In genomic region chr19:10286458-10286872, GRCm38 (mm10) we compare ENCODE assay signal across 16 mouse cellular contexts. TPM values are rescaled to one million over a fixed set of nuclear protein-coding genes. Genes with fewer than 3 reads are reported as not detected.
DNase-seq lines count a peak whose midpoint lies in the region; ATAC-seq lines count a peak whose summit lies in the region.
"Had no signal": no experiment of that assay in that cellular context is flagged by ENCODE, and none has a peak within 500 bp of the region (broad histone marks: within the 10 kb centered on the region; RNA-seq: fewer than 3 reads in every experiment).

No protein-coding gene starts in this region.

- peak; percentile 40 for ATAC-seq in kidney, embryonic 16.5 days (ENCODE audit: low FRiP score, low TSS enrichment)
- ATAC-seq in intestine, embryonic 14.5 days (replicated peaks; ENCODE audit: low FRiP score, low TSS enrichment, low read depth), result peak; percentile 59
- ATAC-seq in megakaryocyte-erythroid progenitor cell, adult 5-6 weeks (replicated peaks; ENCODE audit: low FRiP score, low TSS enrichment, poor library complexity, severe bottlenecking), result no peak
- ATAC-seq: activated CD4-positive, CD25-positive, alpha-beta regulatory T cell, adult 4 months; CD4-positive, CD25-positive, alpha-beta regulatory T cell, adult 4 months; liver, postnatal 0 days; midbrain, embryonic 15.5 days had no signal

- H3K9me3 ChIP-seq in kidney, embryonic 16.5 days (ENCODE audit: low read length), result no peaks in the 10 kb centered on the region
- H3K9me3 ChIP-seq in intestine, embryonic 14.5 days (ENCODE audit: control insufficient read depth, low read length), result no peaks in the 10 kb centered on the region
- H3K9me3 ChIP-seq: embryonic facial prominence, embryonic 13.5 days; midbrain, embryonic 15.5 days; neural tube, embryonic 13.5 days had no signal

- WGBS in kidney, embryonic 16.5 days, result 61% methylated on average over 10 of the region's 10 CpGs
- 72% methylated on average over 9 of the region's 10 CpGs for WGBS in intestine, embryonic 14.5 days

- no peak overlapping the region; the same call in 1 of the 2 replicates for H3K27ac ChIP-seq in kidney, embryonic 16.5 days (ENCODE audit: low read length)
- peak overlapping the region; percentile 59; the same call in 1 of the 2 replicates for H3K27ac ChIP-seq in intestine, embryonic 14.5 days (ENCODE audit: low read depth)
- H3K27ac ChIP-seq: embryonic facial prominence, embryonic 13.5 days; midbrain, embryonic 15.5 days; neural tube, embryonic 13.5 days had no signal

- no peak overlapping the region for H3K9ac ChIP-seq in kidney, embryonic 16.5 days (replicated peaks; ENCODE audit: low read length)
- no peak overlapping the region for H3K9ac ChIP-seq in intestine, embryonic 14.5 days (ENCODE audit: low read length)
- H3K9ac ChIP-seq: embryonic facial prominence, embryonic 13.5 days; liver, postnatal 0 days; midbrain, embryonic 15.5 days; neural tube, embryonic 13.5 days had no signal

- no peak overlapping the region for H3K4me3 ChIP-seq in kidney, embryonic 16.5 days (ENCODE audit: low read length)
- no peak overlapping the region for H3K4me3 ChIP-seq in intestine, embryonic 14.5 days (ENCODE audit: low read depth, low read length)
- H3K4me3 ChIP-seq: embryonic facial prominence, embryonic 13.5 days; midbrain, embryonic 15.5 days; neural tube, embryonic 13.5 days had no signal

- DNase-seq in kidney, postnatal 36 days, result no peak
- peak; percentile 29 for DNase-seq in Muller cell, postnatal 12 days (ENCODE audit: inconsistent ontology term)
- DNase-seq in intestine, embryonic 14.5 days (ENCODE audit: low spot score), result no peak
- peak; percentile 79 for DNase-seq in lung, postnatal 36 days
- no peak for DNase-seq in spleen, adult 18-20 months
- DNase-seq: kidney, adult 8-10 months; liver, postnatal 0 days; retina, postnatal 1 day; thymus, adult 18-20 months had no signal

- no peaks in the 10 kb centered on the region for H3K27me3 ChIP-seq in kidney, embryonic 16.5 days (ENCODE audit: insufficient read depth, low read length)
- no peaks in the 10 kb centered on the region for H3K27me3 ChIP-seq in intestine, embryonic 14.5 days (replicated peaks; ENCODE audit: control insufficient read depth, insufficient read depth, low read length)
- H3K27me3 ChIP-seq: embryonic facial prominence, embryonic 13.5 days; midbrain, embryonic 15.5 days had no signal

- peaks cover 38% of the 10 kb centered on the region for H3K4me1 ChIP-seq in kidney, embryonic 16.5 days (ENCODE audit: insufficient read depth, low read length)
- H3K4me1 ChIP-seq in intestine, embryonic 14.5 days (replicated peaks; ENCODE audit: control insufficient read depth, insufficient read depth, low read length), result peaks cover 33% of the 10 kb centered on the region
- H3K4me1 ChIP-seq: midbrain, embryonic 15.5 days had no signal

- H3K36me3 ChIP-seq in kidney, embryonic 16.5 days (ENCODE audit: insufficient read depth, low read length), result no peaks in the 10 kb centered on the region
- H3K36me3 ChIP-seq in intestine, embryonic 14.5 days (ENCODE audit: control insufficient read depth, insufficient read depth, low read length), result no peaks in the 10 kb centered on the region
- H3K36me3 ChIP-seq: embryonic facial prominence, embryonic 13.5 days; midbrain, embryonic 15.5 days; neural tube, embryonic 13.5 days had no signal

- H3K4me2 ChIP-seq in kidney, embryonic 16.5 days (replicated peaks; ENCODE audit: low read depth, low read length), result no peak overlapping the region
- no peak overlapping the region for H3K4me2 ChIP-seq in intestine, embryonic 14.5 days (ENCODE audit: low read length)
- H3K4me2 ChIP-seq: embryonic facial prominence, embryonic 13.5 days; midbrain, embryonic 15.5 days; neural tube, embryonic 13.5 days had no signal

RNA-seq across cellular contexts. Expression of gene Dagla, which starts 18.2 kb away (rescaled TPM):
- 3.2 and 4.2 TPM in 2 replicates for polyA plus RNA-seq in kidney, embryonic 16.5 days (2015; fragmentation: Nextera tagmentation; extraction: Ambion mirVana)
- polyA plus RNA-seq in intestine, embryonic 14.5 days (2014; fragmentation: Nextera tagmentation; extraction: Ambion mirVana), result 4.2 and 4.7 TPM in 2 replicates
- not detected in 2 replicates for total RNA-seq in megakaryocyte-erythroid progenitor cell, adult 5-6 weeks (2014; fragmentation: Nextera tagmentation)
- total RNA-seq in megakaryocyte-erythroid progenitor cell, adult 5-6 weeks (2017), result not detected in 2 replicates
- polyA plus RNA-seq: CD4-positive, CD25-positive, alpha-beta regulatory T cell, adult 4 months had no signal

RNA-seq across cellular contexts. Expression of gene Myrf, which starts 45.9 kb away (rescaled TPM):
- 3.9 and 4.2 TPM in 2 replicates for polyA plus RNA-seq in kidney, embryonic 16.5 days (2015; fragmentation: Nextera tagmentation; extraction: Ambion mirVana)
- 26.0 and 26.3 TPM in 2 replicates for polyA plus RNA-seq in intestine, embryonic 14.5 days (2014; fragmentation: Nextera tagmentation; extraction: Ambion mirVana)
- not detected in 2 replicates for total RNA-seq in megakaryocyte-erythroid progenitor cell, adult 5-6 weeks (2014; fragmentation: Nextera tagmentation)
- total RNA-seq in megakaryocyte-erythroid progenitor cell, adult 5-6 weeks (2017), result not detected in 2 replicates

Comparison
In these comparisons a context has a peak if more than half of its experiments do, and no peak if none do; other contexts are left out.
1. DNase-seq: peak in Muller cell, postnatal 12 days (single experiment) and lung, postnatal 36 days (single experiment); none in kidney, postnatal 36 days (0 of 2), intestine, embryonic 14.5 days (single experiment) and spleen, adult 18-20 months (0 of 2).